Mouse (Mus musculus): ENCODE results near the gene Tmem131. TPM values are rescaled to one million over a fixed set of nuclear protein-coding genes. Genes with fewer than 3 reads are reported as not detected.

The Tmem131 gene
- total and polyA plus RNA-seq, 3 experiments: 51.0 to 298 (median 98.2) TPM

DNA sequence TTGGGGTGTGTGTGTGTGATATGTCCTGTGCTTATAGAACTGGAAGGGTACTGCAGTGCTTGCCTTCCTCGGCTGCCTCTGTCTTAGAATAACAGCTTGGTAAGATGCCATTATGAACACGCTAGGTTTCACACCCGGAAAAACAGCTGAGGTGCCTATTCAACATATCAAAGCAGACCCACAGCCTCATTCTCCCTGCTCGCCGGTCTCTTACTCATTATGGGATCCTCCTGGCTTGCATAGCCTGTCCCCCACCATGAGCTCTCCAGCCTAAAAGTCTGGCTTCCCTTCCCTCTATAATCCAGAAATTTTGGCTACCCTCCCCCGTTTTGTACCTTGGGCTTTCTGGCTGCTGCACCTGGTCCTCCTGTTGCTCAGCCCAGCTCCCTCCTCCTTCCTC, 40.9 kb upstream of the Tmem131 start:
- Histone ChIP-seq H3K27me3 (ENCODE audit: insufficient read depth, low read length) (peaks cover 55% of the 10 kb centered on the region), H3K4me1 (ENCODE audit: insufficient read depth, low read depth, low read length) (peaks cover 22% of the 10 kb centered on the region), H3K36me3 (replicated peaks) (no peaks in the 10 kb centered on the region), H3K4me3 (ENCODE audit: low read depth, low read length) (no peak overlapping the region), H3K9me3 (replicated peaks) (no peaks in the 10 kb centered on the region)
- no peak for DNase-seq (ENCODE audit: low spot score)
- TF ChIP-seq TAL1 (conservative IDR thresholded peaks at IDR 0.05; ENCODE audit: low read depth, low read length): no peak
- TF ChIP-seq GATA1 (IDR thresholded peaks at IDR 0.05; ENCODE audit: borderline replicate concordance, low read length): no peak
- TF ChIP-seq GATA2 (IDR thresholded peaks at IDR 0.05; ENCODE audit: borderline replicate concordance, low read depth, low read length): no peak
- TF ChIP-seq POLR2AphosphoS5 (IDR thresholded peaks at IDR 0.05; ENCODE audit: insufficient replicate concordance, low read depth, low read length): no peak
- no peak for TF ChIP-seq CTCF (IDR thresholded peaks at IDR 0.05; ENCODE audit: low read depth, low read length)
- no peak for ATAC-seq (ENCODE audit: extremely low read depth, insufficient number of reproducible peaks, low FRiP score, poor library complexity, severe bottlenecking)

DNA sequence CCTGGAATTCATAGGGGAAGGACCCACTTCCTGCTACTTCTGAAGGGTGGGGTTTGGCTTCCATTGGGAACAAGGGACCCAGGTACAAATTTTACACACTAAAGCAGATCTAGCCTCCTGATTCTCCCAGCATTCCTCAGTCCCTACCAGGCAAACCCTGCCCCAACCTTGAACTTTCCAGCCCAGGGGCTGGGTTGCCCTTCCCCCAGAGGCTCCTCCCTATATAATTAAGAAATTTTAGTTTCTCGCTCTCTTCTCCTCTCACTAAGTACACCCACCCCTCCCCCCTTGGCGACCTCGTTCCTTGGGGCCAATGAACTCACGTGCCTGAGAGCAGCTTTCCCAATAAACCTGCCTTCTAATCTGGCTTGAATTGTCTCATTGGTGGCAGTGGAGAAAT, 40.3 kb upstream of the Tmem131 start:
- no peak overlapping the region for H3K4me3 ChIP-seq (ENCODE audit: low read depth, low read length)
- ATAC-seq (ENCODE audit: extremely low read depth, insufficient number of reproducible peaks, low FRiP score, poor library complexity, severe bottlenecking) (no peak), DNase-seq (ENCODE audit: low spot score) (no peak)
- peaks cover 22% of the 10 kb centered on the region for H3K4me1 ChIP-seq (ENCODE audit: insufficient read depth, low read depth, low read length)
- no peaks in the 10 kb centered on the region for H3K36me3 ChIP-seq (replicated peaks)
- H3K9me3 ChIP-seq (replicated peaks): no peaks in the 10 kb centered on the region
- no peak for TF ChIP-seq CTCF (IDR thresholded peaks at IDR 0.05; ENCODE audit: low read depth, low read length)
- TF ChIP-seq GATA1 (IDR thresholded peaks at IDR 0.05; ENCODE audit: borderline replicate concordance, low read length): no peak
- no peak for TF ChIP-seq GATA2 (IDR thresholded peaks at IDR 0.05; ENCODE audit: borderline replicate concordance, low read depth, low read length)
- no peak for TF ChIP-seq TAL1 (conservative IDR thresholded peaks at IDR 0.05; ENCODE audit: low read depth, low read length)
- TF ChIP-seq POLR2AphosphoS5 (IDR thresholded peaks at IDR 0.05; ENCODE audit: insufficient replicate concordance, low read depth, low read length): no peak
- peaks cover 53% of the 10 kb centered on the region for H3K27me3 ChIP-seq (ENCODE audit: insufficient read depth, low read length)

DNA sequence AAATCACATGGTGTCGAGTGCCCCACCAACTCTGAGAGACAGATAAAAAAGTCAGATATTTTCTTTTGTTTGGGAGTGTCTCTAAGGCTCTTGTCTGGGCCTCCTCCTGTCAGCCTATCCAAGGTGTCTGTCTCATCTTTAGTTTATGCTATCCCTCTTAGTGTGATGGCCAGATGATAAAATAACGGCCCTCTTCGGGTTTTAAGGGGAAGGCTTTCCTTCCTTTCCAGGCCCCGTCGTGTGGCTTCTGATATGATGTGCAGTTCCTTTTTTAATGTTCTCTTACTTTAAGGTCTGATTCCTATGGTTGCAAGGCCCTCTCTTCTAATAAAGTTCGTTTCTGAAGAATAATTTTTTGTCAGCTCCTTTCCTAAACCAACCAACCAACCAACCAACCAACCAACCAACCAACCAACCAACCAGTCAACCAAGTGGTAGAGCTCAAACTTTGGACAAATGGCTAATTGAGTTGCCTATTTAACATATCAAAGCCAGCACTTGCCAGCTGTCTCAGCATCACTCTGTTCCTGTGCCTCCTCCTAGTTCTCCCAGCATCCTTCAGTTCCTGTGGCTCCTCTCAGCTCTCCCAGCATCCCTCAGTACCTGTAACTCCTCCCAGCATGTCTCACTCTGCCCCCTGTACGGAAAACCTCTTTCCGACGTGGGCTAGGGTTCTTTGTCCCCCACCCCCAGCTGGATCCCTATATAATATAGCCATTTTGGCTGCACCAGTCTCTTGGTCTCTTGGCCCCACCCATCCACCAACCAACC, 38.9 kb upstream of the Tmem131 start:
- Histone ChIP-seq H3K36me3 (replicated peaks) (no peaks in the 10 kb centered on the region), H3K27me3 (ENCODE audit: insufficient read depth, low read length) (peaks cover 43% of the 10 kb centered on the region), H3K4me1 (ENCODE audit: insufficient read depth, low read depth, low read length) (peaks cover 22% of the 10 kb centered on the region), H3K4me3 (ENCODE audit: low read depth, low read length) (no peak overlapping the region), H3K9me3 (replicated peaks) (0 out of 2 replicates have a peak, but pooled peaks cover 2% of the 10 kb centered on the region)
- no peak for DNase-seq (ENCODE audit: low spot score)
- TF ChIP-seq GATA1 (IDR thresholded peaks at IDR 0.05; ENCODE audit: borderline replicate concordance, low read length): no peak
- TF ChIP-seq CTCF (IDR thresholded peaks at IDR 0.05; ENCODE audit: low read depth, low read length): no peak
- TF ChIP-seq POLR2AphosphoS5 (IDR thresholded peaks at IDR 0.05; ENCODE audit: insufficient replicate concordance, low read depth, low read length): no peak
- no peak for TF ChIP-seq TAL1 (conservative IDR thresholded peaks at IDR 0.05; ENCODE audit: low read depth, low read length)
- no peak for TF ChIP-seq GATA2 (IDR thresholded peaks at IDR 0.05; ENCODE audit: borderline replicate concordance, low read depth, low read length)
- no peak for ATAC-seq (ENCODE audit: extremely low read depth, insufficient number of reproducible peaks, low FRiP score, poor library complexity, severe bottlenecking)

DNA sequence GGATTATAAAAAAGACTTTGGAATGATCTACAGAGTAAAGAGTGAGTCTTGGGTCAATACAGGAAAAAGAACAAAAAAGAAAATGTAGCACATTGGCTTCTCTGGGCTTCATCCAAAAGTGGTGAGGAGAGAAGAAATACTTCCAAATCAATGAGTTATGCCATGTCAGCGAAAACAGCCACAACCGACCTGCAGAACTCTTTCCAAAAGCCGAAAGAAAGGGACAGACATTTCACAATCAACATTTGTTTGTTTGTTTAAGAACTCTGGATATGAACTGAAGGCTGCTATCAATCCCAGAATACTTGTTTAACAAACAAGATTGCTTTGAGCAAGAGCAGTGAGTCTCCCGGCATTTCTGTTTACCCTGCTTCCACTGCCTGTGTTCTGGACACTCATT, 33.3 kb upstream of the Tmem131 start:
- ATAC-seq (ENCODE audit: extremely low read depth, insufficient number of reproducible peaks, low FRiP score, poor library complexity, severe bottlenecking): no peak
- no peak for TF ChIP-seq GATA1 (IDR thresholded peaks at IDR 0.05; ENCODE audit: borderline replicate concordance, low read length)
- no peak for TF ChIP-seq GATA2 (IDR thresholded peaks at IDR 0.05; ENCODE audit: borderline replicate concordance, low read depth, low read length)
- no peak for TF ChIP-seq CTCF (IDR thresholded peaks at IDR 0.05; ENCODE audit: low read depth, low read length)
- no peak for TF ChIP-seq POLR2AphosphoS5 (IDR thresholded peaks at IDR 0.05; ENCODE audit: insufficient replicate concordance, low read depth, low read length)
- TF ChIP-seq TAL1 (conservative IDR thresholded peaks at IDR 0.05; ENCODE audit: low read depth, low read length): no peak
- peaks cover 10% of the 10 kb centered on the region for H3K9me3 ChIP-seq (replicated peaks)
- peaks cover under 1% of the 10 kb centered on the region; the same call in 1 of the 2 replicates for H3K4me1 ChIP-seq (ENCODE audit: insufficient read depth, low read depth, low read length)
- H3K4me3 ChIP-seq (ENCODE audit: low read depth, low read length): no peak overlapping the region
- peaks cover 16% of the 10 kb centered on the region for H3K27me3 ChIP-seq (ENCODE audit: insufficient read depth, low read length)
- DNase-seq (ENCODE audit: low spot score): no peak
- H3K36me3 ChIP-seq (replicated peaks): no peaks in the 10 kb centered on the region

DNA sequence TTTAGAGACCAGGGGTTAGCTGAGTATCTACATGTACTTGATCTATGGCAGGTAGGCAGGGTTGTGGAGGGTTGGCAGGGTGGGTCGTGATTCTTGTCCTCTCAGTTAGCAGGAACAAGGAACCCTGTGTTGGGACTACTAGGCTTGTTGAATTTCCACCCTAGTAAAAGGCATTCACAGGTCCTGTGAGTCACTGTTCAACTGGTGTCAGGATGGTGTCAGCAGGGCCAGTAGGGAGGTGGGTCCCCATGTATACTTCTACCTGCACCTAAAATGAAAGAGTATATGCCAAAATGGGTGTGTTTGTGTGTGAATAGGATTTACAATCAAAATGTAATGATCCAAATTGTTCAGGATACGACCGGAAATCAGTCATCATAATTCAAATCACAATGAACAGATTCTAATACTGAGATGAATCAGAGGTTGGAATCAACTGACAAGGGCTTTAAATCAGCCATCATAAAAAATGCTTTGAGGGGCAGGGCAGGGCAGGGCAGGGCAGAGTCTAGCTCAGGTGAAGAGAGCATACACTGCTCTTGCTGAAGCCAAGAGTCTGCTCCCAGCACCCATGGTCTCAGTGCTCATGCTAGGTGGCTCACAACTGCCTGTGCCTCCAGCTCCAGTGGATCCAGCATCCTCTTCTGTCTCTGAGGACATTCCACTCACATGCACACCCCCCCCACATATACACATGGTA, 27.6 kb upstream of the Tmem131 start:
- H3K4me3 ChIP-seq (ENCODE audit: low read depth, low read length): no peak overlapping the region
- no peak for DNase-seq (ENCODE audit: low spot score)
- TF ChIP-seq GATA1 (IDR thresholded peaks at IDR 0.05; ENCODE audit: borderline replicate concordance, low read length): no peak
- TF ChIP-seq POLR2AphosphoS5 (IDR thresholded peaks at IDR 0.05; ENCODE audit: insufficient replicate concordance, low read depth, low read length): no peak
- no peak for TF ChIP-seq CTCF (IDR thresholded peaks at IDR 0.05; ENCODE audit: low read depth, low read length)
- no peak for TF ChIP-seq TAL1 (conservative IDR thresholded peaks at IDR 0.05; ENCODE audit: low read depth, low read length)
- no peak for TF ChIP-seq GATA2 (IDR thresholded peaks at IDR 0.05; ENCODE audit: borderline replicate concordance, low read depth, low read length)
- no peak for ATAC-seq (ENCODE audit: extremely low read depth, insufficient number of reproducible peaks, low FRiP score, poor library complexity, severe bottlenecking)
- H3K27me3 ChIP-seq (ENCODE audit: insufficient read depth, low read length): peaks cover 32% of the 10 kb centered on the region
- H3K4me1 ChIP-seq (ENCODE audit: insufficient read depth, low read depth, low read length): no peaks in the 10 kb centered on the region
- H3K36me3 ChIP-seq (replicated peaks): no peaks in the 10 kb centered on the region
- peaks cover 7% of the 10 kb centered on the region for H3K9me3 ChIP-seq (replicated peaks)

DNA sequence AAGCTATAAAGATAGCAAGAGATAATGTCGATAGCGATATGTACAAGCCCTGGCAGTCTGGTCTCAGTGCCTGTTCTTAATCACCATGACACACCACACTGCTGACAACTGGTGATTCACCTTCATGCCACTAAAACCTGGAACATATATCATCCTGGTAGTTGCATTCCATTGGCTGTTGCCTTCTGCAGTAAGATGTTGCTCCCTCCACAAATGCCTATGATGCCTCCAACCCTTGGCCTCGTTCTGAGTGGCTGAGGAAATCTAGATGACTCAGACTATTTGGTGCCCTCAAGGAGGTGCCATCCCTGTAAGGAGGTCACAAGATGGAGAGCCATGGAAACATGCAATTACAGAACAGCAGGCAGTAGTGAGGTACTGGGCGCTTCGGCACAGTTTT, 22.4 kb upstream of the Tmem131 start:
- no peaks in the 10 kb centered on the region for H3K36me3 ChIP-seq (replicated peaks)
- H3K27me3 ChIP-seq (ENCODE audit: insufficient read depth, low read length): peaks cover 44% of the 10 kb centered on the region
- H3K4me1 ChIP-seq (ENCODE audit: insufficient read depth, low read depth, low read length): peaks cover 2% of the 10 kb centered on the region; the same call in 1 of the 2 replicates
- ATAC-seq (ENCODE audit: extremely low read depth, insufficient number of reproducible peaks, low FRiP score, poor library complexity, severe bottlenecking) (no peak), DNase-seq (ENCODE audit: low spot score) (no peak)
- TF ChIP-seq GATA2 (IDR thresholded peaks at IDR 0.05; ENCODE audit: borderline replicate concordance, low read depth, low read length) (no peak), TAL1 (conservative IDR thresholded peaks at IDR 0.05; ENCODE audit: low read depth, low read length) (no peak), CTCF (IDR thresholded peaks at IDR 0.05; ENCODE audit: low read depth, low read length) (no peak), POLR2AphosphoS5 (IDR thresholded peaks at IDR 0.05; ENCODE audit: insufficient replicate concordance, low read depth, low read length) (no peak), GATA1 (IDR thresholded peaks at IDR 0.05; ENCODE audit: borderline replicate concordance, low read length) (no peak)
- no peaks in the 10 kb centered on the region for H3K9me3 ChIP-seq (replicated peaks)
- no peak overlapping the region for H3K4me3 ChIP-seq (ENCODE audit: low read depth, low read length)

All from G1E (cell line).